Comparison of ENCODE assay signal across 9 mouse cellular contexts in the genomic region with DNA sequence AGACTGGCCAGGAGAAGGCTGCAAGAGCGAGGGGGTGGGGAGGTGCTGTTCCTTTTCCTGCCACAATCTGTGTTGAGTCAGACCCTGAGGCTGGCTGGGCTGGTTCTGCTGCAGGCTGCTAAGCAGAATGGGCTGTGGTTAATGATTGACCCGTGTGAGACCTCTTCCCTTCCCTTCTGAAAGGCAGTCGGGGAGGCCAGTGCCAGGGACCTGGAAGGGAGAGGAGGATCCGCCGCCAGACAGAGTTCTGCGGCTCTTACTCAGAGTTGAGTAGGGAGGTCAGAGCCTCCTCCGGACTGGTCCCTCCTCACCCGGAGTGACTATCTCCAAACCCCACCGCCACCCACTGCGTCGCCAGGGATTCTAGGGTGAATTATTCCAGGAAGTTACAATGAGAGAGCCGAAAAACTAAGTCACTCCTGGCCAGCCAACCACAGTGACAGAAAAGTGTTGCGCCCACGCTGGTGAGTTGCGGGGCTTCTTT. TPM values are rescaled to one million over a fixed set of nuclear protein-coding genes. Genes with fewer than 3 reads are reported as not detected.
DNase-seq lines count a peak whose midpoint lies in the region; ATAC-seq lines count a peak whose summit lies in the region.
"Had no signal": no experiment of that assay in that cellular context is flagged by ENCODE, and none has a peak within 500 bp of the region (broad histone marks: within the 10 kb centered on the region; RNA-seq: fewer than 3 reads in every experiment).

A gene (plus strand): TSS at position 206 of the 484 bp plus-strand sequence.

- peak within 1 kb of the TSS; percentile 86 for H3K27ac ChIP-seq in kidney, embryonic 16.5 days (ENCODE audit: low read length)
- H3K27ac ChIP-seq in midbrain, embryonic 11.5 days (ENCODE audit: low read depth, low read length), result no peak within 1 kb of the TSS
- H3K27ac ChIP-seq: neural tube, embryonic 13.5 days had no signal

- H3K4me1 ChIP-seq in kidney, embryonic 16.5 days (ENCODE audit: insufficient read depth, low read length), result peaks cover 15% of the 10 kb centered on the region
- no peaks in the 10 kb centered on the region for H3K4me1 ChIP-seq in midbrain, embryonic 11.5 days (ENCODE audit: control insufficient read depth, insufficient read depth, low read length)

- peak within 1 kb of the TSS; percentile 37 for H3K4me3 ChIP-seq in kidney, embryonic 16.5 days (ENCODE audit: low read length)
- no peak within 1 kb of the TSS for H3K4me3 ChIP-seq in midbrain, embryonic 11.5 days (ENCODE audit: low read depth, low read length)
- H3K4me3 ChIP-seq: neural tube, embryonic 13.5 days had no signal

- H3K27me3 ChIP-seq in kidney, embryonic 16.5 days (ENCODE audit: insufficient read depth, low read length), result no peaks in the 10 kb centered on the region
- H3K27me3 ChIP-seq in midbrain, embryonic 11.5 days (ENCODE audit: control insufficient read depth, insufficient read depth, low read length), result no peaks in the 10 kb centered on the region
- H3K27me3 ChIP-seq: neural tube, embryonic 13.5 days had no signal

- no peaks in the 10 kb centered on the region for H3K36me3 ChIP-seq in kidney, embryonic 16.5 days (ENCODE audit: insufficient read depth, low read length)
- H3K36me3 ChIP-seq in midbrain, embryonic 11.5 days (ENCODE audit: control insufficient read depth, insufficient read depth, low read length), result no peaks in the 10 kb centered on the region
- H3K36me3 ChIP-seq: neural tube, embryonic 13.5 days had no signal

- ATAC-seq in kidney, embryonic 16.5 days (ENCODE audit: low FRiP score, low TSS enrichment), result peak; percentile 97
- no peak for ATAC-seq in midbrain, embryonic 11.5 days (ENCODE audit: low FRiP score)

- WGBS in kidney, embryonic 16.5 days, result 29% methylated on average over 15 of the region's 15 CpGs
- 60% methylated on average over 15 of the region's 15 CpGs for WGBS in midbrain, embryonic 11.5 days

- H3K4me2 ChIP-seq in kidney, embryonic 16.5 days (replicated peaks; ENCODE audit: low read depth, low read length), result peak within 1 kb of the TSS; percentile 45
- H3K4me2 ChIP-seq in midbrain, embryonic 11.5 days, result no peak within 1 kb of the TSS
- H3K4me2 ChIP-seq: neural tube, embryonic 13.5 days had no signal

- H3K9me3 ChIP-seq in kidney, embryonic 16.5 days (ENCODE audit: low read length), result no peaks in the 10 kb centered on the region
- H3K9me3 ChIP-seq in midbrain, embryonic 11.5 days (ENCODE audit: control insufficient read depth, low read length), result no peaks in the 10 kb centered on the region
- H3K9me3 ChIP-seq: neural tube, embryonic 13.5 days had no signal

- H3K9ac ChIP-seq in kidney, embryonic 16.5 days (replicated peaks; ENCODE audit: low read length), result peak within 1 kb of the TSS; percentile 51
- H3K9ac ChIP-seq in midbrain, embryonic 11.5 days (ENCODE audit: low read length), result no peak within 1 kb of the TSS
- H3K9ac ChIP-seq: neural tube, embryonic 13.5 days had no signal

- DNase-seq in NIH3T3 (ENCODE audit: low read depth), result peak; percentile 8
- peak; percentile 9 for DNase-seq in gastrocnemius, postnatal 25 days
- DNase-seq in lung, postnatal 25 days (ENCODE audit: low spot score), result peak; percentile 81
- no peak for DNase-seq in midbrain, embryonic 11.5 days (ENCODE audit: low spot score, missing footprints)
- no peak for DNase-seq in c-Kit-positive CD71-positive TER-119-positive erythroid progenitor cells, embryonic 14.5 days (ENCODE audit: low spot score)
- no peak for DNase-seq in cerebellum, postnatal 25 days
- DNase-seq in spleen, adult 18-20 months, result no peak

RNA-seq across cellular contexts. Expression of the gene that starts here (rescaled TPM):
- not detected for total RNA-seq in gastrocnemius, postnatal 25 days (2021)
- 6.2 and 7.0 TPM in 2 replicates for polyA plus RNA-seq in kidney, embryonic 16.5 days (2015; fragmentation: Nextera tagmentation; extraction: Ambion mirVana)
- not detected in 2 replicates for polyA plus RNA-seq in midbrain, embryonic 11.5 days (2014; fragmentation: Nextera tagmentation; extraction: Ambion mirVana)
- polyA plus RNA-seq: neural tube, embryonic 13.5 days had no signal

Comparison
In these comparisons a context has a peak if more than half of its experiments do, and no peak if none do; other contexts are left out.
1. Peak in DNase-seq in gastrocnemius, postnatal 25 days; RNA of the gene not detected or under 1 TPM.
2. DNase-seq: peak in NIH3T3 (single experiment) and lung, postnatal 25 days (single experiment); none in midbrain, embryonic 11.5 days (single experiment), c-Kit-positive CD71-positive TER-119-positive erythroid progenitor cells, embryonic 14.5 days (single experiment), cerebellum, postnatal 25 days (0 of 2) and spleen, adult 18-20 months (0 of 2).